Mouse (Mus musculus): ENCODE results near the gene Cd82. TPM values are rescaled to one million over a fixed set of nuclear protein-coding genes. Genes with fewer than 3 reads are reported as not detected.

Cd82 gene
- polyA plus RNA-seq, 1 experiment from 2014 or later, result 6.0 TPM

DNA sequence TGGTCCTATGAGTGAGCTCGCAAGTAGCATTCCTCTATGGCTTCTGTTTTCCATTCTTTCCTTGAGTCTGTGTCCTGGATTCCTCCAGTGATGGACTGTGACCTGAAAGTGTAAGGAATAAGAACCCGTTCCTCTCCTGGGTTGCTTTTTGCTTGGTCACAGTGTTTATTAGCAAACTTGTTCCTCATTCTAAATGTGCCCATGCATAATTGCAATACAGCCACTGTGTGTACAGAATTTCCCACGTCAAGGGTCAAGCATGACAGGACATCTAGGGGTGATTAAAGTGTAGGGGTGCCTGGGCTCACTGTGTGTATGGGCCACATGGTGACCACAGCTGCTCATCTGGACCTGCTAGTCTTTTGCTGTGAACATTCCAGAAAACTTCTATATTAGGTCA is 28.0 kb downstream of the Cd82 start:
- no peak for ATAC-seq (ENCODE audit: insufficient number of reproducible peaks, low FRiP score, low TSS enrichment, low read depth)
- H3K4me1 ChIP-seq (ENCODE audit: control insufficient read depth, insufficient read depth, low read length), result peaks cover 17% of the 10 kb centered on the region; the same call in 1 of the 2 replicates

DNA sequence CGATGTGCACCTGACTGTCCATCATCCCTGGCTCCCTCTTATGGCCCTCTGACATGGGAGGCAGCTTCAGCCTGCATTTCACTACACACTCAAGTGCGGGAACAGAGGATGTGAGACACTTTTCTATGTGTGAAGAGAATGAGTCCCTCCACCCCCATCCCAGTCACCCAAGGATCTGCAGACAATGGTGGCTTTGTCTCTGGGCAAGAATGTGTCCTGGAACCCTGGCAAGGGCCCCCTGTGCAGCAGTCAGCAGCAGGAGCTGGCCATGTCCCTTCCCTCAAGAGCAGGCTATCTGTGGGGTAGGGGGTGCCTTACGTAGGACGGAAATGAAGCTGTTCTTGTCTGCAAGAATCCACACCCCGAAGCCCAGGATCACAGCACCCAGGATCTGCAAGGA is 29.4 kb downstream of the Cd82 start:
- Histone ChIP-seq H3K4me1 (ENCODE audit: control insufficient read depth, insufficient read depth, low read length) (peaks cover 15% of the 10 kb centered on the region; the same call in 1 of the 2 replicates), H3K27ac (replicated peaks; ENCODE audit: low read depth, low read length) (no peak overlapping the region)
- 86% methylated on average over 5 of the region's 5 CpGs for WGBS

More for the DNA sequence above, 28.0 kb downstream of the Cd82 start:
- Histone ChIP-seq H3K4me3 (ENCODE audit: low read depth, low read length) (no peak overlapping the region), H3K9ac (ENCODE audit: low read length) (no peak overlapping the region), H3K36me3 (ENCODE audit: control insufficient read depth, insufficient read depth, low read length) (no peaks in the 10 kb centered on the region), H3K4me2 (ENCODE audit: low read depth, severe bottlenecking) (no peak overlapping the region), H3K9me3 (ENCODE audit: control insufficient read depth, low read length) (no peaks in the 10 kb centered on the region), H3K27ac (replicated peaks; ENCODE audit: low read depth, low read length) (no peak overlapping the region), H3K27me3 (ENCODE audit: control insufficient read depth, insufficient read depth, low read length) (no peaks in the 10 kb centered on the region)
- DNase-seq (ENCODE audit: low spot score), result no peak
- WGBS, result 87% methylated on average over 3 of the region's 3 CpGs

DNA sequence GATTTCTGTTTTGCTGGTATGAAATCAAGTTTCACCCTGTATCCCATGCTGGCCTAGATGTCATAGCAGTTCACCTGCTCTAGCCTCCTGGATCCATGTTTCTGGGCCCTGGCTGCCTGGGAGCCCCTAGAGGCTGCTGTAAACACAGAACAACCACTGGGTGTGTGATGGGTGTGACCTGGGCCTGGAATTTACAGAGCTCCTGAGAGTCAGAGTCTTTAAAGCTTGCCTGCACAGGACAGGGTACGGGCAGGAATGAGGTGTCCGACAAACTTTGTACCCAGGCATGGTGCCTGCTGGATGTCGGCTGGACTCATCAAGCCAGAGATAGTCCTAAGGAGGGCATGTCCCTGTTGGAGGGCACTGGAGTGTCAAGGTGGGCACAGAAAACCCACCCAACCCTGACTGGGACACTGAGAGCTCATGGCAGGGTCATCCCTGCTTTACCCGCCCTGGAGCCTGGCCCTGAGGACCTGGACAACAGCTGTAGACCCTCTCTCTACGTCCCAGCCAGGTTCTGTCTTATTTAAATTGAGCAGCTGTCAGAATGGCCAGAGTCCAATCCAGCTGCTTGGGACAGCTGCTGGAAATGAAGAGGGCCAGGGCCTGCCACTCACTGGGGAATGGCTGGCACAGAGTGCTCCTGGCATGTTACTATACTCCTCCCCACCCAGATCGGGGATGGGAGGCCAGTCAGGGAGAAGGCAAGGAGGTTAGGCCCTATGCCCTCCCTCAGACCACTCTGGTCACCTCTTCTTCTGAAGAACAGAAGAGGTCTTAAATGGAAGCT is 30.1 kb downstream of the Cd82 start:
- no peak for ATAC-seq (ENCODE audit: insufficient number of reproducible peaks, low FRiP score, low TSS enrichment, low read depth)
- Histone ChIP-seq H3K4me3 (ENCODE audit: low read depth, low read length) (no peak overlapping the region), H3K27me3 (ENCODE audit: control insufficient read depth, insufficient read depth, low read length) (no peaks in the 10 kb centered on the region)

More for the DNA sequence above, 29.4 kb downstream of the Cd82 start:
- H3K4me2 ChIP-seq (ENCODE audit: low read depth, severe bottlenecking), result no peak overlapping the region
- ATAC-seq (ENCODE audit: insufficient number of reproducible peaks, low FRiP score, low TSS enrichment, low read depth), result no peak
- no peak overlapping the region for H3K9ac ChIP-seq (ENCODE audit: low read length)
- no peak overlapping the region for H3K4me3 ChIP-seq (ENCODE audit: low read depth, low read length)
- H3K9me3 ChIP-seq (ENCODE audit: control insufficient read depth, low read length), result no peaks in the 10 kb centered on the region
- H3K36me3 ChIP-seq (ENCODE audit: control insufficient read depth, insufficient read depth, low read length), result no peaks in the 10 kb centered on the region
- DNase-seq (ENCODE audit: low spot score), result no peak
- no peaks in the 10 kb centered on the region for H3K27me3 ChIP-seq (ENCODE audit: control insufficient read depth, insufficient read depth, low read length)

DNA sequence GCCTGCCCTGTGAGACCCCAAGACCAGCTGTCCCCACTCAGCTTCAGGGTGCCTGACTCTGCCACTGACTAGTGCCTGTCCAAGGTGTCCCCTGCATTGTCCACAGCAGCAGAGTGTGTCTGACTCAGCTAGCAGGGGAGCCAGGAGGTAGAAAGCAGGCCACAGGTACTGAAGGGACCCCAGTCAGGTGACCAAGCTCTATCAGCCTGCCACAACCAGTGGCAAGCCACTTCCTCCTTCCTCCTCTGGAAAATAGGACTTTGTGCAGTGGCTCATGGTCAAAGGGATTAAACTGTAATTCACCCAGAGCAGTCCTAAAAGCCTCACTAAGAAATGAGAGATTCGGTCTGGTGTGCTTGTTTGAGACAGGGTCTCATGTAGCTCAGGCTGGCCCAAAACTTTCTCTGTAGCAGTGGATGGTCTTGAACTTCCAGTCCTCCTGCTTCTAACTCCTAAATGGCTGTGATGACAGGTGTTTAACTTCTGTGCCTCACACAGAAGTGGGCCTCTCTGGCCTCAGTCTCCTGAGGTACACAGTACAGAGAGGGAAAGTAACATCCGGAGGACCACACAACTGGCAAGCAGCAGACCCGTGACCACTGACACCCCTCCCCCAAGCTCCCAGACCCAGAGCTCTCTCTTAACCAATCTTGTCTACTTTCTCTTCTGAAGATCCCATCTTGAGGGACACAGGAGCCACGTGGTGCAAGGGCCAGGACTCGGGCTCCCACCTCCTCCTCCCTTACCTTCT is 31.2 kb downstream of the Cd82 start:
- no peak for DNase-seq (ENCODE audit: low spot score)
- Histone ChIP-seq H3K27me3 (ENCODE audit: control insufficient read depth, insufficient read depth, low read length) (no peaks in the 10 kb centered on the region), H3K36me3 (ENCODE audit: control insufficient read depth, insufficient read depth, low read length) (no peaks in the 10 kb centered on the region), H3K4me1 (ENCODE audit: control insufficient read depth, insufficient read depth, low read length) (peaks cover 3% of the 10 kb centered on the region; the same call in 1 of the 2 replicates), H3K9ac (ENCODE audit: low read length) (no peak overlapping the region), H3K9me3 (ENCODE audit: control insufficient read depth, low read length) (no peaks in the 10 kb centered on the region), H3K4me2 (ENCODE audit: low read depth, severe bottlenecking) (no peak overlapping the region), H3K27ac (replicated peaks; ENCODE audit: low read depth, low read length) (no peak overlapping the region), H3K4me3 (ENCODE audit: low read depth, low read length) (no peak overlapping the region)
- ATAC-seq (ENCODE audit: insufficient number of reproducible peaks, low FRiP score, low TSS enrichment, low read depth), result no peak
- 62% methylated on average over 5 of the region's 5 CpGs for whole genome bisulfite sequencing

More for the DNA sequence above, 30.1 kb downstream of the Cd82 start:
- no peaks in the 10 kb centered on the region for H3K9me3 ChIP-seq (ENCODE audit: control insufficient read depth, low read length)
- DNase-seq (ENCODE audit: low spot score), result no peak
- H3K9ac ChIP-seq (ENCODE audit: low read length), result no peak overlapping the region
- no peaks in the 10 kb centered on the region for H3K36me3 ChIP-seq (ENCODE audit: control insufficient read depth, insufficient read depth, low read length)
- H3K27ac ChIP-seq (replicated peaks; ENCODE audit: low read depth, low read length), result no peak overlapping the region
- H3K4me1 ChIP-seq (ENCODE audit: control insufficient read depth, insufficient read depth, low read length), result peaks cover 10% of the 10 kb centered on the region; the same call in 1 of the 2 replicates
- WGBS, result 73% methylated on average over 6 of the region's 6 CpGs
- no peak overlapping the region for H3K4me2 ChIP-seq (ENCODE audit: low read depth, severe bottlenecking)

DNA sequence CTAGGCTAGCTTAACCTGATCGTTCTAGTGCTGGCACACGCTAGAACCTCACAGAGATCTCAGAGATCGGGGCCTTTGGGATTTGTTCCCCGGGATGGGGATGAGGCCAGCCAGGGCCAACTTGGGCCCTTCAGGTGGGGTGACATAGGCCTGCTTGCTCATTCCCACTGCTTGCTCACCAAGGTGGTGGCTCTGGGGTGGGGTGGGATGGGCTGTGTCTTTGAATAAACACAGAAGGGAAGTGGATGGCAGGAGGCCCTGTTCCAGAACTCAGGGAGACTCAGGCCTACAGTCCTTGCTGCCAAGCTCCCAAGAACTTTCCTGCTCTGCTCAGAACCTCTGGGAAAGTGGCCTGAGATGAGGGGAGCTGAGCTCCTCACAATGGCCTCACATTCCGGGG is 31.9 kb downstream of the Cd82 start:
- ATAC-seq (ENCODE audit: insufficient number of reproducible peaks, low FRiP score, low TSS enrichment, low read depth) (no peak), DNase-seq (ENCODE audit: low spot score) (no peak)
- Histone ChIP-seq H3K4me1 (ENCODE audit: control insufficient read depth, insufficient read depth, low read length) (peaks cover 2% of the 10 kb centered on the region; the same call in 1 of the 2 replicates), H3K9ac (ENCODE audit: low read length) (no peak overlapping the region), H3K27me3 (ENCODE audit: control insufficient read depth, insufficient read depth, low read length) (no peaks in the 10 kb centered on the region), H3K27ac (replicated peaks; ENCODE audit: low read depth, low read length) (no peak overlapping the region), H3K4me3 (ENCODE audit: low read depth, low read length) (no peak overlapping the region), H3K36me3 (ENCODE audit: control insufficient read depth, insufficient read depth, low read length) (no peaks in the 10 kb centered on the region), H3K4me2 (ENCODE audit: low read depth, severe bottlenecking) (no peak overlapping the region), H3K9me3 (ENCODE audit: control insufficient read depth, low read length) (no peaks in the 10 kb centered on the region)
- 93% methylated on average over 5 of the region's 5 CpGs for WGBS

DNA sequence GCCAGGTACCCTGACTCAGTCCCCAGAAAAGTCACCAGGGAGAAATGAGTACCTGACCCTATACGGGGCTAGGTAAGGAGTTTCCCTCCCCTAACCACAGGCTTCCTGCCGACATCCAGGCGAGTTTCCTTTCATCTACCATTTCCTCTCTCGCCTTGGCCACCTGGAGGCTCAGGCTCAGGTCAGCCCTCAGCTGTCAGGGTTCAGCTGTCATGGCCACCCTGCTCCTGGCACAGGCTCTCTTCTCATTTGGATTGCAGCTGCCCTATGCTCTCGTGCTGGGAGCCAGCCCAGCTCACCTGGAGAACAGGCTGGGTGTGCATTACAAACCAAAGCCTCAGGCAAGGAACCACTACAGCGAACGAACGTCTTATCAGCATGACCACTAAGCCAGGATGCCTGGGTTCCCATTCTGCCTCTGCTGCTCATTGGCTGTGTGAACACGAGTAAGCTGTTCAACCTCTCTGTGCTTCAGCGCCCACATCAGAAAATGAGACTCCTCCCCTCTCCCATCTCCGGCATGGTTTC is 34.9 kb downstream of the Cd82 start:
- no peaks in the 10 kb centered on the region for H3K27me3 ChIP-seq (ENCODE audit: control insufficient read depth, insufficient read depth, low read length)
- ATAC-seq (ENCODE audit: insufficient number of reproducible peaks, low FRiP score, low TSS enrichment, low read depth), result no peak
- H3K27ac ChIP-seq (replicated peaks; ENCODE audit: low read depth, low read length), result no peak overlapping the region
- H3K4me2 ChIP-seq (ENCODE audit: low read depth, severe bottlenecking), result no peak overlapping the region
- no peaks in the 10 kb centered on the region for H3K36me3 ChIP-seq (ENCODE audit: control insufficient read depth, insufficient read depth, low read length)
- H3K9ac ChIP-seq (ENCODE audit: low read length), result no peak overlapping the region
- H3K4me1 ChIP-seq (ENCODE audit: control insufficient read depth, insufficient read depth, low read length), result peaks cover 2% of the 10 kb centered on the region; the same call in 1 of the 2 replicates
- WGBS, result 52% methylated on average over 11 of the region's 11 CpGs
- no peaks in the 10 kb centered on the region for H3K9me3 ChIP-seq (ENCODE audit: control insufficient read depth, low read length)
- no peak for DNase-seq (ENCODE audit: low spot score)
- no peak overlapping the region for H3K4me3 ChIP-seq (ENCODE audit: low read depth, low read length)

DNA sequence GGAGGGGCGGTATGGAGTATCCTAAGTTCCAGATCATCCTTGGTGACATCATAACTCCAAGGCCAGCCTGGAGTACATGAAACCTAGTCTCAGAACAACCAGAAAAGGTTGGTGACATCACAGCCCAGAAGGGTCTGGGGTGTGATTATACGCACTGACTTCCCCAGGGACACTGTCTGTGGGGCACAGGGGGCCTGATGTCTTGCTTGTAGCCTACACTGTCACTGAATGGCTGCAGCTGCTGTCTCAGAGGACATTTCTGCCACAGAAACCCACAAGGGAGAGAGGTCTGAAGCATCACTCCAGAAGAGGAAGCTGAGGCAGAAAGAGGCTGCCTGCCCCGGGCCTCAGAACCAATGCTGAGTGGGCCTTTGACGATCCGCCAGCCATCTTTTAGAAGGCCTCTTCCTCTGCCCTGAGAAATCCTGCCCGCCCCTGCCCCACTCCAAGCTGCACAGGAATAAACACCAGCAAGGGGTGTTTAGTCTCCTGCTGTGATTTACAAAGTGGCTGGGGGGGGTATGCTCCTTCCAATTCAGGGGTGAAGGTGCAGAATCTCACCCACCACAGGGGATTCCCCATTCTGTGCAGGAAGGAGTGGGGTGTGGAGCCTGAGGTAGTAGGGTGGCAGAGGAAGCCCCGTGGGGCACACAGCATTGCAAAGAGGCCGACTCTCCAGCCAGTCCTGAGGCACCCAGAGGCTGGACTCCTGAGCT is 35.8 kb downstream of the Cd82 start:
- DNase-seq (ENCODE audit: low spot score) (no peak), ATAC-seq (ENCODE audit: insufficient number of reproducible peaks, low FRiP score, low TSS enrichment, low read depth) (no peak)
- H3K27ac ChIP-seq (replicated peaks; ENCODE audit: low read depth, low read length), result no peak overlapping the region
- 60% methylated on average over 8 of the region's 8 CpGs for WGBS
- peaks cover 2% of the 10 kb centered on the region; the same call in 1 of the 2 replicates for H3K4me1 ChIP-seq (ENCODE audit: control insufficient read depth, insufficient read depth, low read length)
- no peak overlapping the region for H3K4me3 ChIP-seq (ENCODE audit: low read depth, low read length)
- H3K4me2 ChIP-seq (ENCODE audit: low read depth, severe bottlenecking), result no peak overlapping the region
- no peaks in the 10 kb centered on the region for H3K27me3 ChIP-seq (ENCODE audit: control insufficient read depth, insufficient read depth, low read length)
- H3K9me3 ChIP-seq (ENCODE audit: control insufficient read depth, low read length), result no peaks in the 10 kb centered on the region
- no peaks in the 10 kb centered on the region for H3K36me3 ChIP-seq (ENCODE audit: control insufficient read depth, insufficient read depth, low read length)
- H3K9ac ChIP-seq (ENCODE audit: low read length), result peak overlapping the region; percentile 17; the same call in 1 of the 2 replicates

DNA sequence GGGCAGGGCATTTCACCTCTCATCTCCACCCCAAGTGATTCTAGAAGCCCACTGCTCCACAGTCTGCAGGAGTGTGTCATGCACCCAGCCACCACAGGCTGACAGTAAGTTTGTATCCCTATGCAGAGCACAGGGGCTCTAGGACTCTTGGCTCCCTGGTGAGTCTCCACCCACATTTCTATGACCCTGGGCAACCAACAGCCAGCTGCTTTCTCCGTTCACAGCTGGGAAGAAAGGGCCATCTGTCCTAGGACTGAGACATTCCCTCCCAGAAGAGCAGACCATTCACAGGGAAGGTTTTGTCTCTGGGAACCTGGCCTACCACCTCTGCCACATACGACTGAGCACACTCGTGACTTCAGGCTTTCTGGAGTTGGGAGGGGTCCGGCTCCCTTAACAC is 37.1 kb downstream of the Cd82 start:
- Histone ChIP-seq H3K36me3 (ENCODE audit: control insufficient read depth, insufficient read depth, low read length) (no peaks in the 10 kb centered on the region), H3K4me3 (ENCODE audit: low read depth, low read length) (no peak overlapping the region), H3K4me2 (ENCODE audit: low read depth, severe bottlenecking) (no peak overlapping the region), H3K27ac (replicated peaks; ENCODE audit: low read depth, low read length) (no peak overlapping the region), H3K9ac (ENCODE audit: low read length) (no peak overlapping the region), H3K4me1 (ENCODE audit: control insufficient read depth, insufficient read depth, low read length) (peaks cover 2% of the 10 kb centered on the region; the same call in 1 of the 2 replicates), H3K9me3 (ENCODE audit: control insufficient read depth, low read length) (no peaks in the 10 kb centered on the region), H3K27me3 (ENCODE audit: control insufficient read depth, insufficient read depth, low read length) (no peaks in the 10 kb centered on the region)
- no peak; the same call in 1 of the 2 replicates for ATAC-seq (ENCODE audit: insufficient number of reproducible peaks, low FRiP score, low TSS enrichment, low read depth)
- 48% methylated on average over 4 of the region's 4 CpGs for WGBS
- DNase-seq (ENCODE audit: low spot score), result no peak
